Mouse (Mus musculus): Measurements from ENCODE around the gene Tmeff1.

The Tmeff1 gene

GRCm38 (mm10) chr4:48622246-48622645 lies 37.3 kb downstream of the Tmeff1 start:
- CTCF ChIA-PET: no interaction called here

GRCm38 (mm10) chr4:48622946-48623345 lies 38.0 kb downstream of the Tmeff1 start:
- CTCF ChIA-PET: no interaction called here

GRCm38 (mm10) chr4:48624961-48625360 lies 40.0 kb downstream of the Tmeff1 start:
- CTCF ChIA-PET: no interaction called here

GRCm38 (mm10) chr4:48625836-48626235 lies 40.9 kb downstream of the Tmeff1 start:
- CTCF ChIA-PET: no interaction called here

- CTCF ChIA-PET: no interaction called here
Measured at GRCm38 (mm10) chr4:48629445-48629844, 44.5 kb downstream of the Tmeff1 start.

- CTCF ChIA-PET: no interaction called here
Measured at GRCm38 (mm10) chr4:48633529-48633928, 48.6 kb downstream of the Tmeff1 start.

- CTCF ChIA-PET: no interaction called here
Measured at GRCm38 (mm10) chr4:48634058-48634457, 49.1 kb downstream of the Tmeff1 start.

- CTCF ChIA-PET: no interaction called here
Measured at GRCm38 (mm10) chr4:48636831-48637230, 51.9 kb downstream of the Tmeff1 start.

- CTCF ChIA-PET: interaction anchor here (0.6 kb wide), 1 partner anchor 86 kb away, joined by 3 read pairs; no protein-coding TSS in a partner anchor
Measured at GRCm38 (mm10) chr4:48638132-48638531, 53.2 kb downstream of the Tmeff1 start.

- CTCF ChIA-PET: no interaction called here
Measured at GRCm38 (mm10) chr4:48639503-48639902, 54.5 kb downstream of the Tmeff1 start.

- CTCF ChIA-PET: no interaction called here
Measured at GRCm38 (mm10) chr4:48643801-48644200, 58.8 kb downstream of the Tmeff1 start.

GRCm38 (mm10) chr4:48646143-48646542 lies 61.2 kb downstream of the Tmeff1 start:
- CTCF ChIA-PET: interaction anchor here (0.7 kb wide), 1 partner anchor 13 kb away, joined by 4 read pairs; no protein-coding TSS in a partner anchor

- CTCF ChIA-PET: no interaction called here
Measured at GRCm38 (mm10) chr4:48650617-48651360, 65.8 kb downstream of the Tmeff1 start.

- CTCF ChIA-PET: no interaction called here
Measured at GRCm38 (mm10) chr4:48654118-48654517, 69.1 kb downstream of the Tmeff1 start.

- CTCF ChIA-PET: no interaction called here
Measured at GRCm38 (mm10) chr4:48656530-48656929, 71.6 kb downstream of the Tmeff1 start.

GRCm38 (mm10) chr4:48660144-48660543 lies 75.2 kb downstream of the Tmeff1 start:
- CTCF ChIA-PET: no interaction called here

GRCm38 (mm10) chr4:48660619-48661575 lies 75.9 kb downstream of the Tmeff1 start:
- CTCF ChIA-PET: interaction anchor here (0.6 kb wide), 1 partner anchor 1853 kb away, joined by 3 read pairs; no protein-coding TSS in a partner anchor

GRCm38 (mm10) chr4:48663271-48663670 lies 78.3 kb downstream of the Tmeff1 start, which contains the start of gene Cavin4:
Cavin4 (plus strand) TSS chr4:48663514.
- CTCF ChIA-PET: no interaction called here

- CTCF ChIA-PET: no interaction called here
Measured at GRCm38 (mm10) chr4:48664021-48664420, 79.0 kb downstream of the Tmeff1 start.

GRCm38 (mm10) chr4:48667279-48667678 lies 82.3 kb downstream of the Tmeff1 start:
- CTCF ChIA-PET: no interaction called here

- CTCF ChIA-PET: no interaction called here
Measured at GRCm38 (mm10) chr4:48672915-48673314, 87.9 kb downstream of the Tmeff1 start.

GRCm38 (mm10) chr4:48674412-48674811 lies 89.4 kb downstream of the Tmeff1 start:
- CTCF ChIA-PET: no interaction called here
